34 mouse cellular contexts compared by ENCODE assay signal in the genomic region with DNA sequence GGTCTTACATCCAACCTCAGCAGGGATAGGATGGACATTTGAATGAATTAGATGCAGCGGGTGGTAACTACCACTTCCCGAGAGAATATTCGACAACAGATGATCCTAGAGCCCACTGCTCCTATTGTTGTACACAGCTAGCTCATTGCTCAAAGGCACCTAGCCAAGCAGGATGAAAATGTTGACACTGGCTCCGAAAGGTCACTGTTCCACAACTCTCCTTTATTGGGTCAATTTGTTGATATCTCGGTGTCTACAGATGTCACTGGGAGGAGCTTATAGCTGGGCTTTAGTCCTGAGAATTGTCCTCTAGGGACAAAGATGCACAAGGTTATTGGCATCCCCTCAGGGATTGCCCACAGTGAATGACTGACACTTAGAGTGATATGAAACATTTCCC.
"Had no signal": no experiment of that assay in that cellular context is flagged by ENCODE, and none has a peak within 500 bp of the region (broad histone marks: within the 10 kb centered on the region; RNA-seq: fewer than 3 reads in every experiment).

No protein-coding gene starts in this region.

- ATAC-seq: hindbrain, embryonic 16.5 days; hindbrain, postnatal 0 days; inflammation-experienced regulatory T-cells, adult 6 months; intestine, embryonic 15.5 days; intestine, embryonic 16.5 days; intestine, postnatal 0 days had no signal

- H3K36me3 ChIP-seq: heart, embryonic 10.5 days; heart, embryonic 12.5 days; heart, embryonic 13.5 days; heart, embryonic 15.5 days; hindbrain, embryonic 10.5 days; hindbrain, embryonic 12.5 days; hindbrain, embryonic 13.5 days; hindbrain, embryonic 15.5 days; intestine, embryonic 15.5 days; kidney, embryonic 15.5 days had no signal

- H3K27me3 ChIP-seq: heart, embryonic 12.5 days; heart, embryonic 13.5 days; heart, embryonic 15.5 days; hindbrain, embryonic 15.5 days; intestine, embryonic 15.5 days had no signal

- H3K9ac ChIP-seq: heart, embryonic 12.5 days; heart, embryonic 13.5 days; heart, embryonic 15.5 days; hindbrain, embryonic 12.5 days; hindbrain, embryonic 13.5 days; hindbrain, embryonic 14.5 days; hindbrain, embryonic 15.5 days; intestine, embryonic 15.5 days; kidney, embryonic 15.5 days had no signal

- DNase-seq: heart, postnatal 10 days; heart, postnatal 14 days; heart, postnatal 36 days; heart, postnatal 4 days; kidney, adult 11 months; kidney, adult 18-20 months; kidney, adult 2 months; kidney, adult 8-10 months; kidney, adult 9 months; kidney, postnatal 10 days; kidney, postnatal 14 days; kidney, postnatal 25 days; kidney, postnatal 36 days; kidney, postnatal 4 days; layer of hippocampus, adult 9-11 months; layer of hippocampus, postnatal 36 days had no signal

- H3K4me1 ChIP-seq: heart, embryonic 15.5 days; intestine, embryonic 15.5 days had no signal

- H3K4me2 ChIP-seq: heart, embryonic 12.5 days; heart, embryonic 13.5 days; heart, embryonic 15.5 days; hindbrain, embryonic 12.5 days; hindbrain, embryonic 13.5 days; hindbrain, embryonic 14.5 days; hindbrain, embryonic 15.5 days; intestine, embryonic 15.5 days; kidney, embryonic 15.5 days had no signal

- H3K9me3 ChIP-seq: heart, embryonic 10.5 days; heart, embryonic 12.5 days; heart, embryonic 13.5 days; heart, embryonic 15.5 days; hindbrain, embryonic 10.5 days; hindbrain, embryonic 12.5 days; hindbrain, embryonic 13.5 days; hindbrain, embryonic 15.5 days; intestine, embryonic 15.5 days; kidney, embryonic 15.5 days had no signal

- H3K4me3 ChIP-seq: heart, embryonic 10.5 days; heart, embryonic 12.5 days; heart, embryonic 13.5 days; heart, embryonic 15.5 days; hindbrain, embryonic 10.5 days; hindbrain, embryonic 12.5 days; hindbrain, embryonic 13.5 days; hindbrain, embryonic 15.5 days; intestine, embryonic 15.5 days; kidney, embryonic 15.5 days; layer of hippocampus, adult 2 months had no signal

- H3K27ac ChIP-seq: heart, embryonic 10.5 days; heart, embryonic 13.5 days; heart, embryonic 15.5 days; hindbrain, embryonic 10.5 days; hindbrain, embryonic 12.5 days; hindbrain, embryonic 13.5 days; hindbrain, embryonic 14.5 days; hindbrain, embryonic 15.5 days; hindbrain, postnatal 0 days; intestine, embryonic 15.5 days; kidney, embryonic 15.5 days; kidney, postnatal 0 days; layer of hippocampus, adult 2 months had no signal
